Mouse (Mus musculus): ENCODE results near the gene Gngt1.

DNA sequence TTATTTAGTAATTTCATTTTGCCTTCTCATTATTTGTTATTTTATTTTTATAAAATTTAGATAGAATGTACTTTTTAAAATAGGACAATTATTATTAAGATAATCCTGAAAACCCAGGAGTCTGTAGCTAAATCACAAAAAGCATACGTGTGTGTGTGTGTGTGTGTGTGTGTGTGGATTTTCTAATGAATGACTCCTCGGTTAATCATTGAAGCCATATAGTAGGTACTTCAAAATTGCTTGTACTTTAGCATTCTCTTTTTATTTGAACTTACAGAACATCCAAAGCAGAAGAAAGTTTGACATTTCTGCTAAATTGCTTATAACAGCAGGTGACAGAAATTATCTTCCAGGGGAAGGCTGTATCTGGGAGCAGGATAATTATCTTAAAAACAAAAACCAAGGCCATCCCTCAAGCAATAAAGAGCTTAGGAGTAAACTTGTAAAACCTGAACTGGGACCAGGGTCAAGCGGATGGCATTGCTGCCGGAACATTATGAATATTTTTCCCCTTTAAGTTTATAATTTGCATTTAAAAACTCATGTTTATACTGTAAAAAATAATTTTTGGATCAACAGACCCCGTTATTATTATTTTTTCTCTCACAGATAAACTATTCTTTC lies 10.8 kb upstream of the Gngt1 start:
- TF ChIP-seq NELFE (IDR thresholded peaks at IDR 0.05; ENCODE audit: low read depth, low read length), result no peak
- TF ChIP-seq POLR2A (IDR thresholded peaks at IDR 0.05; ENCODE audit: control insufficient read depth in 1 of 2, insufficient read depth in 1 of 2, low read depth in 1 of 2, low read length in 2 of 2, poor library complexity in 1 of 2), result no peak
- no peak for TF ChIP-seq TCF12 (IDR thresholded peaks at IDR 0.05; ENCODE audit: low read depth, low read length)
- no peak for TF ChIP-seq CTCF (IDR thresholded peaks at IDR 0.05 in 2 of 3, conservative IDR thresholded peaks at IDR 0.05 in 1 of 3; ENCODE audit: control insufficient read depth in 1 of 3, insufficient read depth in 1 of 3, low read depth in 2 of 3, low read length in 3 of 3, poor library complexity in 1 of 3, severe bottlenecking in 1 of 3)
- TF ChIP-seq POLR2AphosphoS2 (IDR thresholded peaks at IDR 0.05; ENCODE audit: low read length), result no peak
- TF ChIP-seq GATA1 (IDR thresholded peaks at IDR 0.05; ENCODE audit: low read depth, low read length), result no peak
- TF ChIP-seq MYC (IDR thresholded peaks at IDR 0.05; ENCODE audit: low read depth, low read length), result no peak
- no peak for TF ChIP-seq TAL1 (IDR thresholded peaks at IDR 0.05; ENCODE audit: low read length)
- TF ChIP-seq SIN3A (IDR thresholded peaks at IDR 0.05; ENCODE audit: low read length), result no peak

Data from MEL (cell line).